Comparison of ENCODE assay signal across 8 mouse cellular contexts in the genomic region with DNA sequence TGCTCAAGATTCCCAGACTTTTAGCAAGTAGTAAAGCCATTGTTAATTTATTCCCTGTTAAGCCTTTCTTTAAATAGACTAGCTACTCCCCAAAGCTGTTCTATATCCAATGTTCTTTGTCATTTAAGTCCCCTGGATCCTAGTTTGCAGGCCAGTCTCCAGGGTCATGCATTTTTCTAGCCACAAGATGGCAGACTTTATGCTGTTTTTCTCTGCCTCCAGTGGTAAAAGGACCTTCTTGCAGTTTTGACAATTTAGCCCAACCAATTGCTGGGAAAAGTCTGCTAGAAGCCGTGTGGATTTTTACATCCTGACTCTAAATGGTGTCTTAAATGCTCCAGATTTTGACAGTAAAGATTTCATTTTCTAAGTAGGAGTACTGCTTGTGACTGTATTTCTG.
DNase-seq lines count a peak whose midpoint lies in the region; ATAC-seq and TF ChIP-seq lines count a peak whose summit lies in the region.

No protein-coding gene starts in this region.

- no peak overlapping the region for H3K4me3 ChIP-seq in liver, adult 2 months (ENCODE audit: insufficient read depth, low read depth, low read length)
- no peak overlapping the region for H3K4me3 ChIP-seq in liver, embryonic 12.5 days
- H3K4me3 ChIP-seq in kidney, embryonic 15.5 days (replicated peaks) = no peak overlapping the region
- H3K4me3 ChIP-seq in limb, embryonic 11.5 days (ENCODE audit: low read depth, low read length) = no peak overlapping the region
- H3K4me3 ChIP-seq in thymus, adult 2 months (ENCODE audit: control insufficient read depth, insufficient read depth, low read length) = no peak overlapping the region

- DNase-seq in liver, adult 2 months (ENCODE audit: extremely low read depth, low read depth, low spot score) = peak; percentile 56
- peak; percentile 8 to 34 for DNase-seq in cerebellum, postnatal 36 days
- DNase-seq in gastrocnemius, postnatal 4 days (ENCODE audit: low spot score in 2 of 2) = peak; percentile 16 to 38
- peak; percentile 74 for DNase-seq in limb, embryonic 11.5 days (ENCODE audit: low spot score)
- DNase-seq in ovary, postnatal 14 days (ENCODE audit: low spot score) = peak; percentile 40
- no peak for DNase-seq in thymus, adult 2 months

- TF ChIP-seq POLR2A in liver, adult 2 months (IDR thresholded peaks at IDR 0.05; ENCODE audit: extremely low read depth, insufficient read depth, low read length) = no peak
- no peak for TF ChIP-seq POLR2A in thymus, adult 2 months (IDR thresholded peaks at IDR 0.05; ENCODE audit: control insufficient read depth, extremely low read depth, insufficient read depth, low read length, poor library complexity)

- H3K9me3 ChIP-seq in liver, embryonic 12.5 days (replicated peaks) = no peaks in the 10 kb centered on the region
- no peaks in the 10 kb centered on the region for H3K9me3 ChIP-seq in kidney, embryonic 15.5 days (replicated peaks)
- no peaks in the 10 kb centered on the region for H3K9me3 ChIP-seq in limb, embryonic 11.5 days (ENCODE audit: control insufficient read depth, low read length)

- H3K36me3 ChIP-seq in liver, adult 2 months (ENCODE audit: control insufficient read depth, insufficient read depth, low read length) = no peaks in the 10 kb centered on the region
- no peaks in the 10 kb centered on the region for H3K36me3 ChIP-seq in liver, embryonic 12.5 days
- H3K36me3 ChIP-seq in kidney, embryonic 15.5 days = no peaks in the 10 kb centered on the region
- no peaks in the 10 kb centered on the region for H3K36me3 ChIP-seq in limb, embryonic 11.5 days (ENCODE audit: control insufficient read depth, insufficient read depth, low read length)
- H3K36me3 ChIP-seq in thymus, adult 2 months (ENCODE audit: control insufficient read depth, insufficient read depth, low read length) = no peaks in the 10 kb centered on the region

- 2% methylated on average over 1 of the region's 1 CpGs for WGBS in liver, adult 2 months
- 21% methylated on average over 1 of the region's 1 CpGs for WGBS in liver, embryonic 12.5 days (ENCODE audit: insufficient replicate concordance)
- WGBS in kidney, embryonic 15.5 days = 2% methylated on average over 1 of the region's 1 CpGs
- 4% methylated on average over 1 of the region's 1 CpGs for WGBS in limb, embryonic 11.5 days
- WGBS in thymus, adult 2 months = 17% methylated on average over 1 of the region's 1 CpGs

- H3K9ac ChIP-seq in liver, adult 2 months (ENCODE audit: low read depth, low read length) = no peak overlapping the region
- no peak overlapping the region for H3K9ac ChIP-seq in liver, embryonic 12.5 days
- H3K9ac ChIP-seq in kidney, embryonic 15.5 days = no peak overlapping the region
- H3K9ac ChIP-seq in limb, embryonic 11.5 days (ENCODE audit: low read length) = no peak overlapping the region

- TF ChIP-seq CTCF in liver, adult 2 months (IDR thresholded peaks at IDR 0.05; ENCODE audit: low read depth, low read length) = peak; percentile 20; the same call in 1 of the 2 replicates
- no peak for TF ChIP-seq CTCF in thymus, adult 2 months (IDR thresholded peaks at IDR 0.05; ENCODE audit: borderline replicate concordance, control insufficient read depth, extremely low read depth, insufficient read depth, low read length, poor library complexity)

- H3K4me2 ChIP-seq in liver, embryonic 12.5 days = no peak overlapping the region
- H3K4me2 ChIP-seq in kidney, embryonic 15.5 days = no peak overlapping the region
- no peak overlapping the region for H3K4me2 ChIP-seq in limb, embryonic 11.5 days (ENCODE audit: low read depth, severe bottlenecking)

- ATAC-seq in liver, embryonic 12.5 days = no peak
- peak; percentile 78 for ATAC-seq in kidney, embryonic 15.5 days (replicated peaks; ENCODE audit: low FRiP score)
- ATAC-seq in limb, embryonic 11.5 days (ENCODE audit: insufficient number of reproducible peaks, low FRiP score, low TSS enrichment, low read depth) = no peak

- no peaks in the 10 kb centered on the region for H3K79me2 ChIP-seq in liver, adult 2 months (ENCODE audit: control insufficient read depth, insufficient read depth, low read length)

- H3K4me1 ChIP-seq in liver, adult 2 months (ENCODE audit: control insufficient read depth, insufficient read depth, low read length) = peaks cover 2% of the 10 kb centered on the region; the same call in 1 of the 2 replicates
- H3K4me1 ChIP-seq in liver, embryonic 12.5 days = no peaks in the 10 kb centered on the region
- H3K4me1 ChIP-seq in kidney, embryonic 15.5 days = peaks cover 9% of the 10 kb centered on the region
- H3K4me1 ChIP-seq in limb, embryonic 11.5 days (ENCODE audit: control insufficient read depth, insufficient read depth, low read length) = 0 out of 2 replicates have a peak, but pooled peaks cover 4% of the 10 kb centered on the region
- H3K4me1 ChIP-seq in thymus, adult 2 months (replicated peaks; ENCODE audit: control insufficient read depth, insufficient read depth, low read length) = no peaks in the 10 kb centered on the region

- H3K27ac ChIP-seq in liver, adult 2 months (replicated peaks; ENCODE audit: insufficient read depth, low read depth, low read length) = no peak overlapping the region
- H3K27ac ChIP-seq in liver, embryonic 12.5 days = no peak overlapping the region
- H3K27ac ChIP-seq in kidney, embryonic 15.5 days = no peak overlapping the region
- H3K27ac ChIP-seq in limb, embryonic 11.5 days (replicated peaks; ENCODE audit: low read depth, low read length) = no peak overlapping the region
- H3K27ac ChIP-seq in thymus, adult 2 months (ENCODE audit: control insufficient read depth, insufficient read depth, low read length) = no peak overlapping the region

- H3K27me3 ChIP-seq in liver, adult 2 months (ENCODE audit: control insufficient read depth, insufficient read depth, low read length) = no peaks in the 10 kb centered on the region
- no peaks in the 10 kb centered on the region for H3K27me3 ChIP-seq in liver, embryonic 12.5 days (replicated peaks)
- 0 out of 2 replicates have a peak, but pooled peaks cover under 1% of the 10 kb centered on the region for H3K27me3 ChIP-seq in kidney, embryonic 15.5 days
- H3K27me3 ChIP-seq in limb, embryonic 11.5 days (ENCODE audit: control insufficient read depth, insufficient read depth, low read length) = no peaks in the 10 kb centered on the region
- no peaks in the 10 kb centered on the region for H3K27me3 ChIP-seq in thymus, adult 2 months (ENCODE audit: control insufficient read depth, insufficient read depth, low read length)
